Mouse (Mus musculus): Measurements from ENCODE around the gene Nfkbiz. TPM values are rescaled to one million over a fixed set of nuclear protein-coding genes. Genes with fewer than 3 reads are reported as not detected.

The Nfkbiz gene
- total and polyA plus RNA-seq, 2 experiments, result 3.7 to 4.1 TPM

DNA sequence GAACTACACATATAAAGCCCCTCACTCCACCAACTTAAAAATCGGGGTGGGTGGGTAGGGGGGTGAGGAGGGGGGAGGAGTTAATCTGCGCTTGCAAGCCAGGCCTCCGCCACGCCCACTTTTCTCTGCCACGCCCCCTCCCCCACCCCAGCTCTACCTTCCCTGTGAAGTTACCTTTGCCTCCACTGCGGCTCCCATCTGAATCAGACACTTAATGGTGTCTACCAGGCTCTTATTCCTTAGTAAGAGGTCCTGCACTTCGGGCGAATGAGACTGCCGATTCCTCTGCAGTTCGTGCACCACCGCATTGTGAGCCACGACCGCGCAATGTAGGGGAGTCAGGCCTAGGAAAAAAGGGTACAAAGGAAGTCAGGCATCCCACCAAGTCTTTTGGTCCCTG is 23.2 kb downstream of the Nfkbiz start:
- Histone ChIP-seq H3K36me3 (ENCODE audit: control insufficient read depth, insufficient read depth, low read length) (peaks cover 61% of the 10 kb centered on the region), H3K4me3 (ENCODE audit: insufficient read depth, low read depth, low read length) (no peak overlapping the region), H3K27me3 (ENCODE audit: control insufficient read depth, insufficient read depth, low read length) (no peaks in the 10 kb centered on the region), H3K9ac (ENCODE audit: low read depth, low read length) (no peak overlapping the region), H3K27ac (replicated peaks; ENCODE audit: insufficient read depth, low read depth, low read length) (peak overlapping the region; percentile 51; the same call in 1 of the 2 replicates), H3K4me1 (ENCODE audit: control insufficient read depth, insufficient read depth, low read length) (peaks cover 11% of the 10 kb centered on the region; the same call in 1 of the 2 replicates), H3K79me2 (ENCODE audit: control insufficient read depth, insufficient read depth, low read length) (peaks cover 12% of the 10 kb centered on the region; the same call in 1 of the 2 replicates)
- TF ChIP-seq CTCF (IDR thresholded peaks at IDR 0.05; ENCODE audit: low read depth, low read length), result no peak
- no peak for TF ChIP-seq POLR2A (IDR thresholded peaks at IDR 0.05; ENCODE audit: extremely low read depth, insufficient read depth, low read length)
- WGBS, result 84% methylated on average over 14 of the region's 14 CpGs
- DNase-seq (ENCODE audit: extremely low read depth, low read depth, low spot score), result peak; percentile 55

- no peak overlapping the region for H3K9ac ChIP-seq (ENCODE audit: low read depth, low read length)
- TF ChIP-seq CTCF (IDR thresholded peaks at IDR 0.05; ENCODE audit: low read depth, low read length) (no peak), POLR2A (IDR thresholded peaks at IDR 0.05; ENCODE audit: extremely low read depth, insufficient read depth, low read length) (no peak)
- peaks cover 11% of the 10 kb centered on the region; the same call in 1 of the 2 replicates for H3K79me2 ChIP-seq (ENCODE audit: control insufficient read depth, insufficient read depth, low read length)
- H3K4me1 ChIP-seq (ENCODE audit: control insufficient read depth, insufficient read depth, low read length), result peaks cover 11% of the 10 kb centered on the region; the same call in 1 of the 2 replicates
- peaks cover 64% of the 10 kb centered on the region for H3K36me3 ChIP-seq (ENCODE audit: control insufficient read depth, insufficient read depth, low read length)
- no peaks in the 10 kb centered on the region for H3K27me3 ChIP-seq (ENCODE audit: control insufficient read depth, insufficient read depth, low read length)
- 59% methylated on average over 6 of the region's 6 CpGs for WGBS
- peak; percentile 76 for DNase-seq (ENCODE audit: extremely low read depth, low read depth, low spot score)
- no peak overlapping the region for H3K27ac ChIP-seq (replicated peaks; ENCODE audit: insufficient read depth, low read depth, low read length)
- no peak overlapping the region for H3K4me3 ChIP-seq (ENCODE audit: insufficient read depth, low read depth, low read length)
Measured at GRCm38 (mm10) chr16:55814686-55815085, 24.0 kb downstream of the Nfkbiz start.

DNA sequence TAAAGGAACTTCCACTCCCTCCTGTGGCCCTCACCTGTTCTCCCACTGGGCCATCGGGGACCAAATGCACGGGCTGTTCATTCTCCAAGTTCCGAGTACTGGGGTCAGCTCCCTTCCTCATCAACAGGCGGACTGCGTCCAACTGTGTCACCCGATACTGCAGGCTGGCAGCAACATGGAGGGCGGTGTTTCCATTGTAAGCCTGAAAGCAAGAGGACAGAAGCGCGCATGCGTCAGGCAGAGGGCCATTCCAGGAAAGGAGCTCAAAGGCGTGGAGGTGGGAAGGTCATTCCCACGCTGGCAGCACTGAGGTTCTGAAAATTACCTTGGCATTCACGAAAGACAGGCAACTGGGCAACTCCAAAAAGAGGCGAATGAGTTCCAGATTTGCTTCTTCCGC is 24.8 kb downstream of the Nfkbiz start:
- Histone ChIP-seq H3K27ac (replicated peaks; ENCODE audit: insufficient read depth, low read depth, low read length) (no peak overlapping the region), H3K79me2 (ENCODE audit: control insufficient read depth, insufficient read depth, low read length) (peaks cover 5% of the 10 kb centered on the region; the same call in 1 of the 2 replicates), H3K4me1 (ENCODE audit: control insufficient read depth, insufficient read depth, low read length) (peaks cover 11% of the 10 kb centered on the region; the same call in 1 of the 2 replicates), H3K27me3 (ENCODE audit: control insufficient read depth, insufficient read depth, low read length) (no peaks in the 10 kb centered on the region), H3K4me3 (ENCODE audit: insufficient read depth, low read depth, low read length) (no peak overlapping the region), H3K9ac (ENCODE audit: low read depth, low read length) (no peak overlapping the region), H3K36me3 (ENCODE audit: control insufficient read depth, insufficient read depth, low read length) (peaks cover 64% of the 10 kb centered on the region)
- DNase-seq (ENCODE audit: extremely low read depth, low read depth, low spot score), result peak; percentile 96
- no peak for TF ChIP-seq CTCF (IDR thresholded peaks at IDR 0.05; ENCODE audit: low read depth, low read length)
- no peak for TF ChIP-seq POLR2A (IDR thresholded peaks at IDR 0.05; ENCODE audit: extremely low read depth, insufficient read depth, low read length)
- WGBS, result 80% methylated on average over 15 of the region's 15 CpGs

DNA sequence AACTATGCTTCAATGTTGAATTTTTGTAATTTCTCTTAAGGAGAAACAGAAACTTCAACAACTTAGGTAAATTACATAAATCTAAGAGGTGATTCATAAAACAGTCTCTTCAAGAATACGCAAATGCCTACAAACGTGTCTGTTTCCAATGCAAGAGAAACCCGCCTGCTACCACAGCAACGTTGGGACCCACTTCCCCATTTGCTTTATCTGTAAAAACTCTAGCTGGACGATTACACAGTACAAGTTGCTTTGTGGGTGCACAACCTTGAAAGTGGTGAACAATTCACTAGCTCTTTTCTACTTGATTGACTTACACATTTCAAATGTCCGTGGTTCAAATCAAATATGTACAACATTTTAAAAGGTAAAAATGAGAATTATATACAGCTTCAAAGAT is 26.9 kb downstream of the Nfkbiz start:
- Histone ChIP-seq H3K4me1 (ENCODE audit: control insufficient read depth, insufficient read depth, low read length) (peaks cover 4% of the 10 kb centered on the region; the same call in 1 of the 2 replicates), H3K4me3 (ENCODE audit: insufficient read depth, low read depth, low read length) (no peak overlapping the region), H3K27me3 (ENCODE audit: control insufficient read depth, insufficient read depth, low read length) (no peaks in the 10 kb centered on the region), H3K79me2 (ENCODE audit: control insufficient read depth, insufficient read depth, low read length) (no peaks in the 10 kb centered on the region), H3K9ac (ENCODE audit: low read depth, low read length) (no peak overlapping the region), H3K27ac (replicated peaks; ENCODE audit: insufficient read depth, low read depth, low read length) (no peak overlapping the region), H3K36me3 (ENCODE audit: control insufficient read depth, insufficient read depth, low read length) (peaks cover 49% of the 10 kb centered on the region)
- no peak for TF ChIP-seq CTCF (IDR thresholded peaks at IDR 0.05; ENCODE audit: low read depth, low read length)
- TF ChIP-seq POLR2A (IDR thresholded peaks at IDR 0.05; ENCODE audit: extremely low read depth, insufficient read depth, low read length), result no peak
- WGBS, result 79% methylated on average over 6 of the region's 6 CpGs
- no peak for DNase-seq (ENCODE audit: extremely low read depth, low read depth, low spot score)

GRCm38 (mm10) chr16:55809779-55810514 is 28.8 kb downstream of the Nfkbiz start:
- peaks cover 35% of the 10 kb centered on the region for H3K36me3 ChIP-seq (ENCODE audit: control insufficient read depth, insufficient read depth, low read length)
- TF ChIP-seq CTCF (IDR thresholded peaks at IDR 0.05; ENCODE audit: low read depth, low read length) (no peak), POLR2A (IDR thresholded peaks at IDR 0.05; ENCODE audit: extremely low read depth, insufficient read depth, low read length) (no peak)
- H3K79me2 ChIP-seq (ENCODE audit: control insufficient read depth, insufficient read depth, low read length), result no peaks in the 10 kb centered on the region
- no peaks in the 10 kb centered on the region for H3K27me3 ChIP-seq (ENCODE audit: control insufficient read depth, insufficient read depth, low read length)
- no peaks in the 10 kb centered on the region for H3K4me1 ChIP-seq (ENCODE audit: control insufficient read depth, insufficient read depth, low read length)
- H3K27ac ChIP-seq (replicated peaks; ENCODE audit: insufficient read depth, low read depth, low read length), result no peak overlapping the region
- H3K9ac ChIP-seq (ENCODE audit: low read depth, low read length), result no peak overlapping the region
- no peak overlapping the region for H3K4me3 ChIP-seq (ENCODE audit: insufficient read depth, low read depth, low read length)
- DNase-seq (ENCODE audit: extremely low read depth, low read depth, low spot score), result no peak
- WGBS, result 93% methylated on average over 9 of the region's 9 CpGs

GRCm38 (mm10) chr16:55809345-55809744 is 29.4 kb downstream of the Nfkbiz start:
- Histone ChIP-seq H3K4me3 (ENCODE audit: insufficient read depth, low read depth, low read length) (no peak overlapping the region), H3K79me2 (ENCODE audit: control insufficient read depth, insufficient read depth, low read length) (no peaks in the 10 kb centered on the region), H3K4me1 (ENCODE audit: control insufficient read depth, insufficient read depth, low read length) (no peaks in the 10 kb centered on the region), H3K27me3 (ENCODE audit: control insufficient read depth, insufficient read depth, low read length) (no peaks in the 10 kb centered on the region), H3K27ac (replicated peaks; ENCODE audit: insufficient read depth, low read depth, low read length) (no peak overlapping the region), H3K36me3 (ENCODE audit: control insufficient read depth, insufficient read depth, low read length) (peaks cover 29% of the 10 kb centered on the region), H3K9ac (ENCODE audit: low read depth, low read length) (no peak overlapping the region)
- DNase-seq (ENCODE audit: extremely low read depth, low read depth, low spot score), result no peak
- TF ChIP-seq POLR2A (IDR thresholded peaks at IDR 0.05; ENCODE audit: extremely low read depth, insufficient read depth, low read length) (no peak), CTCF (IDR thresholded peaks at IDR 0.05; ENCODE audit: low read depth, low read length) (no peak)
- WGBS, result 95% methylated on average over 6 of the region's 6 CpGs

All from liver, adult 2 months (tissue).